Mouse (Mus musculus) kidney, adult 2 months (tissue): ENCODE results near the gene Gtsf1l. TPM values are rescaled to one million over a fixed set of nuclear protein-coding genes. Genes with fewer than 3 reads are reported as not detected.
A peak's percentile ranks its signal among the peaks of the same experiment; 100 is the strongest.

Source experiments
- DNase-seq: peaks from one replicate; pipeline ENCODE4 v3.0.0; 2021
- H3K27ac ChIP-seq: fragments of 200-500 bp; 2 replicates; pipeline ENCODE4 v1.5.1; 2012; ENCODE audit warnings: low read depth, low read length, control low read depth, inconsistent platforms; ENCODE audit not compliant: insufficient read depth
- H3K27me3 ChIP-seq: fragments of 200-500 bp; replicated peaks from 2 replicates; pipeline ENCODE4 v1.6.1; 2012; ENCODE audit warnings: mild to moderate bottlenecking, moderate library complexity, low read length, inconsistent platforms; ENCODE audit not compliant: control insufficient read depth, insufficient read depth
- H3K36me3 ChIP-seq: fragments of 200-500 bp; 2 replicates; pipeline ENCODE4 v1.6.1; 2012; ENCODE audit warnings: mild to moderate bottlenecking, moderate library complexity, low read length, inconsistent platforms; ENCODE audit not compliant: control insufficient read depth, insufficient read depth
- H3K4me1 ChIP-seq: fragments of 200-500 bp; 2 replicates; pipeline ENCODE4 v1.6.1; 2011; ENCODE audit warnings: low read length; ENCODE audit not compliant: control insufficient read depth, insufficient read depth
- H3K4me3 ChIP-seq: fragments of 200-500 bp; 2 replicates; pipeline ENCODE4 v1.5.1; 2011; ENCODE audit warnings: mild to moderate bottlenecking, low read depth, low read length, control low read depth; ENCODE audit not compliant: insufficient read depth
- CTCF ChIP-seq: fragments of 200-500 bp; conservative IDR thresholded peaks from 2 replicates; pipeline ENCODE4 v1.5.1; 2011; ENCODE audit warnings: low read depth, mild to moderate bottlenecking, control low read depth, low read length, moderate library complexity, mixed read lengths; ENCODE audit not compliant: insufficient read depth, insufficient read length
- POLR2A ChIP-seq: fragments of 200-500 bp; IDR thresholded peaks from one replicate; pipeline ENCODE4 v1.6.1; 2011; ENCODE audit warnings: low read depth, low read length, control low read depth
- WGBS: fragments of 180-500 bp; shearing (Covaris S2); methylation state at CpG from one replicate; pipeline ENCODE4 v1.1.7; 2018; 5-methylcytosine and 5-hydroxymethylcytosine counted together
- polyA plus RNA-seq: library from polyadenylated mRNA; depleted of rRNA; stranded (reverse); fragments of >200 nt; gene quantifications from 2 replicates; pipeline ENCODE4 v1.2.3, GENCODE M21; 2012

The Gtsf1l gene
- polyA plus RNA-seq, 1 experiment: not detected

GRCm38 (mm10) chr2:163073023-163073757, 14.5 kb downstream of the Gtsf1l start:
- Histone ChIP-seq H3K4me1 (no peaks in the 10 kb centered on the region), H3K4me3 (no peak overlapping the region), H3K27me3 (no peaks in the 10 kb centered on the region), H3K36me3 (no peaks in the 10 kb centered on the region), H3K27ac (no peak overlapping the region)
- TF ChIP-seq CTCF (no peak), POLR2A (no peak)
- DNase-seq: peak; percentile 61
- WGBS: 93% methylated on average over 9 of the region's 9 CpGs

GRCm38 (mm10) chr2:163071590-163071989, 16.1 kb downstream of the Gtsf1l start:
- H3K27me3 ChIP-seq: no peaks in the 10 kb centered on the region
- no peak overlapping the region for H3K4me3 ChIP-seq
- H3K27ac ChIP-seq: no peak overlapping the region
- peak; percentile 22 for DNase-seq
- no peak for TF ChIP-seq POLR2A
- no peak for TF ChIP-seq CTCF
- no peaks in the 10 kb centered on the region for H3K4me1 ChIP-seq
- WGBS: 78% methylated on average over 3 of the region's 3 CpGs
- H3K36me3 ChIP-seq: no peaks in the 10 kb centered on the region

DNA sequence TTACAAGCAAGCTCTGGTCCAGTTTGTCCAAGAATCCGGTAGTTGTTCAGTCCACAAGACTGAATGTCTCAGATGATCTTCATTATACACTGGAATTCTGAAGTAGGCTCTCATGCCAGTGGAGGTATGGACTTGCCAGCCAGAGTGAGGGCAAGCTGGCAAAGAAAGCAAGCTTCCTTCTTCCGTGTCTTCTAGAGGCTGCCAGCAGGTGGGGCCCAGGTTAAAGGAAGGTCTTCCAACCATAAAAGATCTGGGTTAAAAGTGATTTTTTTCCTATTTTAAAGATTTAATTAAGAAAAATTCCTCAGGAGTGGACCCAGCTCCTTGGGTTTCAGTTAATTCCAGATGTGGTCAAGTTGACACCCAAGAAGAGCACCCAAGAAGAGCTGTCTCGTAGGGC, 17.4 kb downstream of the Gtsf1l start:
- H3K4me3 ChIP-seq: no peak overlapping the region
- 79% methylated on average over 3 of the region's 3 CpGs for WGBS
- DNase-seq: no peak
- H3K36me3 ChIP-seq: no peaks in the 10 kb centered on the region
- no peak overlapping the region for H3K27ac ChIP-seq
- no peaks in the 10 kb centered on the region for H3K4me1 ChIP-seq
- TF ChIP-seq POLR2A: no peak
- no peak for TF ChIP-seq CTCF
- no peaks in the 10 kb centered on the region for H3K27me3 ChIP-seq

DNA sequence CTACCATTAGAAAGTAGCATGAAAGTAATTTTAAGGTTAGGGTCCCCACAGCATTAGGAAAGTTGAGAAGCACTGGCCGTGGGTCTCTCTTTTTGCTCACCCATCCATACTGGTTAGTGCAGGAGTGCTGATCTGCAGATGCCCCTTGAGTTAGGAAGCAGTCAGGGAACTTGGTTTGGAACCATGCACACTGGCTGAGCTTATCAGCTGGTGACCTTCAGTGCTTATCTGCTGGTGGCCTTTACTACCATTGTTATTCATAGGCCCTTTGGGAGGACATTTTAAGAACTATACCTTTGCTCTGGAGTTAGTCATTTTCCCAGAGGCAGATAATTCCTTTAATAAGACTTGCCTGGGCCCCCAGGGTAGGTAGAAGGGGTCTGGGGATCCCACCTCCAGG, 20.4 kb downstream of the Gtsf1l start:
- H3K36me3 ChIP-seq: no peaks in the 10 kb centered on the region
- H3K4me3 ChIP-seq: no peak overlapping the region
- no peak overlapping the region for H3K27ac ChIP-seq
- no peak for DNase-seq
- H3K27me3 ChIP-seq: no peaks in the 10 kb centered on the region
- 89% methylated on average over 1 of the region's 1 CpGs for WGBS
- H3K4me1 ChIP-seq: no peaks in the 10 kb centered on the region
- TF ChIP-seq POLR2A (no peak), CTCF (no peak)

- no peak overlapping the region for H3K4me3 ChIP-seq
- no peaks in the 10 kb centered on the region for H3K27me3 ChIP-seq
- TF ChIP-seq POLR2A: no peak
- TF ChIP-seq CTCF: no peak
- H3K27ac ChIP-seq: no peak overlapping the region
- WGBS: 88% methylated on average over 6 of the region's 6 CpGs
- no peak for DNase-seq
- no peaks in the 10 kb centered on the region for H3K36me3 ChIP-seq
- H3K4me1 ChIP-seq: no peaks in the 10 kb centered on the region
These were observed 21.3 kb downstream of the Gtsf1l start for GRCm38 (mm10) chr2:163066326-163066725.

GRCm38 (mm10) chr2:163062119-163062508, 25.5 kb downstream of the Gtsf1l start:
- H3K4me1 ChIP-seq: no peaks in the 10 kb centered on the region
- no peak for TF ChIP-seq POLR2A
- no peak for TF ChIP-seq CTCF
- no peaks in the 10 kb centered on the region for H3K27me3 ChIP-seq
- DNase-seq: no peak
- no peak overlapping the region for H3K4me3 ChIP-seq
- WGBS: 72% methylated on average over 6 of the region's 6 CpGs
- H3K27ac ChIP-seq: no peak overlapping the region
- H3K36me3 ChIP-seq: no peaks in the 10 kb centered on the region

DNA sequence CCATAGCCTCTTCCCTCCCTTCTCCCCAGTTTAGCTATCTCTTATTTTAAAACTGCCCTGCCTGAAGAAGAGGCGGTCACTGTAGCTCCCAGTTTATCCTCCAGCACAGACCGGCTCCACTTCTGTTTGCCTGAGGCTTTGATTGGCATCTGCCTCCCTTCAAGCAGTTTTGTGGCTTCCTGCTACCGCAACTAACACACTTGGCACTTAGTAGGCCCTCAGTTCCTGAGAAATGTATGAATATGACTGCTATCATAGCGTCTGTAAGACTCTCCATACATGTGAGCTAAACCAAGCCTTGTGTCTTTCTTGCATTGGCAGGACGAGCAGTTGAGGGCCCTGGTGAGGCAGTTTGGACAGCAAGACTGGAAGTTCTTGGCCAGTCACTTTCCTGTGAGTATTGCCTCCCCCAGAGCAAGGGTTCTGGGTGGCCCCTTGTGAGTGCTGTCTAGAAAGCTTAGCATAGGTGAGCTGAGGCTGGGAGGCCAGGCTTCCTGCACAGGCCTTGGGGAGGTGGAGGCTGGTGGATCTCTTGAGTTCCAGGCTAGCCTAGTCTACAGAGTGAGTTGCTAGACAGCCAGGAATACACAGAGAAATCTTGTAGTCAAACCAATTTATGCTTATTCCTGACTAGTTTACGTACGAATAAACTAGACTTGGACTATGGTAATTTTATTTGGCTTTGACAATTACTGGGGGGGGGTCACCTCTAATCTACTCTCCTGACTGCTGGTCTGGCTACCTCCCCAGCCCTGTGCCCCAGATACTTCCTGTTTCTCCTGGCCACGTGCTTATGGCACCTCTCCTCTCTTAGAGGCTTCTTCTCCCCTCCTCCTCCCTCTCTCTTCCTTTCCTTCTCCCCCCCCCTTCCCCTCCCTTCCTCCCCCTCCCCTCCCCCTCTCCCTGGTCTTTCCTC, 26.2 kb downstream of the Gtsf1l start:
- DNase-seq: no peak
- 85% methylated on average over 8 of the region's 8 CpGs for WGBS
- Histone ChIP-seq H3K4me1 (no peaks in the 10 kb centered on the region), H3K4me3 (no peak overlapping the region), H3K27me3 (no peaks in the 10 kb centered on the region), H3K27ac (no peak overlapping the region), H3K36me3 (no peaks in the 10 kb centered on the region)
- no peak for TF ChIP-seq POLR2A
- no peak for TF ChIP-seq CTCF
